Mouse (Mus musculus): Measurements from ENCODE around the gene Metap2.
"Not testable (repeated sequence)": the region's sequence is repeated elsewhere in the genome, so short reads cannot be mapped to it uniquely, and the experiment has no call there.

Gene Metap2

GRCm38 (mm10) chr10:93834394-93834745 lies 62.5 kb downstream of the Metap2 start:
- no peak for DNase-seq (ENCODE audit: low spot score)

- peak; percentile 55 for DNase-seq (ENCODE audit: low spot score)
Observed at GRCm38 (mm10) chr10:93833699-93834393, 63.0 kb downstream of the Metap2 start.

GRCm38 (mm10) chr10:93833370-93833698 lies 63.6 kb downstream of the Metap2 start:
- no peak for DNase-seq (ENCODE audit: low spot score)

DNA sequence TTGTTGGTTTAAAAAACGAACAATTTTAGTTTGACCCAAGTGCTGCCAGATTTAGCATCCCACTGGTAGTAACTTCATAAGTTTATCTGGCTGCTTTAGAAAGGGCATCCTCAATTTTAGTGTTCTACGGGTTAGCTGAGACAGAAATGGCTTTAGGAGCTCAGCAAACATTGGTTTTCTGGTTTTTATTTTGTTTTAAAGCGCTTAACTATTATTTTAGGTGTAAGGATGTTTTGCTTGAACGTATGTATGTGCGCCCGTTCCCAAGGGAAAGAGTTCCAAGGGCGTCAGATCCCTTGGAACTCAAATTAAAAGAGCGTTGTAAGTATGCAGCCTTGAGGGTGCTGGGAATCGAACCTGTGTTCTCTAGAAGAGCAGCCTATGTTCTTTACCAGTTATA lies 64.1 kb downstream of the Metap2 start:
- DNase-seq (ENCODE audit: low spot score) = no peak

DNA sequence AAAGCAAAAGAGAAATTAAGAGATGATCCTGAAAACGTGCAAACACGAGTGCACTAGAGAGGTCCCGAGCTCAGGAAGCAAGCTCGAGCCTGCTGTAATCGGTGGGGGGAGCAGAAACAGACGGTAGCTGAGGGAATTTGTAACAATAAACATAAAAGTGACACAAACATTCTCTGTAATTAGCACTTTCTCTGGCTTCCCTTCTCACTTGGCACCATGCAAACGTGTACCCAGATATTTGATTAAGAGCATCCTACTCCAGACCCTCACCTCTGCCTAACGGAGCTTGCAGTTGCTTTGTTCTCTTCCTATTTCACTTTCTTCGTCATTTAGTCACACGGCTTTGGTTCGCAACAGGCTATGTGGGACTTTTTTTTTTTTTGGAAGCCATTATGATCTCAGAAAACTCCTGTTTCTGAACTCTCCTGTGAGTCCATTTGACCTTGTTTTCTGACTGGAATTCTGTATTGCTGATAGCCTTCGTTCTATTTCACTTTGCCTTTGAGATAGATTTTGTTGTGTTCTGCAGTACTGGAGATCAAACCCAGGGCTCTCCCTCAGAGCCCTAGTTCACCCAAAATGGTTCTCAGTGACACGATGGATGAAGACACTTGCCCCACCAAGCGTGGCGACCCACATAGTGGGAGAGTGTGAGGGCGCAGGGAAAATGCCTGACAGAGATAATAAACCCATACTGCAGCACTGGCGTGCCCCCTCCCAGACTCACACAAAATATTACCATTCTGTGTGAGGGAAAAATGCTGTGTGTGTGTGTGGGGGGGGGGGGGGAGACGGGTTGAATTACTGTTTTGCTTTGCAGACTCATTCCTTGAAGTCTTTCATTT lies 64.9 kb downstream of the Metap2 start:
- no peak for DNase-seq (ENCODE audit: low spot score)

DNA sequence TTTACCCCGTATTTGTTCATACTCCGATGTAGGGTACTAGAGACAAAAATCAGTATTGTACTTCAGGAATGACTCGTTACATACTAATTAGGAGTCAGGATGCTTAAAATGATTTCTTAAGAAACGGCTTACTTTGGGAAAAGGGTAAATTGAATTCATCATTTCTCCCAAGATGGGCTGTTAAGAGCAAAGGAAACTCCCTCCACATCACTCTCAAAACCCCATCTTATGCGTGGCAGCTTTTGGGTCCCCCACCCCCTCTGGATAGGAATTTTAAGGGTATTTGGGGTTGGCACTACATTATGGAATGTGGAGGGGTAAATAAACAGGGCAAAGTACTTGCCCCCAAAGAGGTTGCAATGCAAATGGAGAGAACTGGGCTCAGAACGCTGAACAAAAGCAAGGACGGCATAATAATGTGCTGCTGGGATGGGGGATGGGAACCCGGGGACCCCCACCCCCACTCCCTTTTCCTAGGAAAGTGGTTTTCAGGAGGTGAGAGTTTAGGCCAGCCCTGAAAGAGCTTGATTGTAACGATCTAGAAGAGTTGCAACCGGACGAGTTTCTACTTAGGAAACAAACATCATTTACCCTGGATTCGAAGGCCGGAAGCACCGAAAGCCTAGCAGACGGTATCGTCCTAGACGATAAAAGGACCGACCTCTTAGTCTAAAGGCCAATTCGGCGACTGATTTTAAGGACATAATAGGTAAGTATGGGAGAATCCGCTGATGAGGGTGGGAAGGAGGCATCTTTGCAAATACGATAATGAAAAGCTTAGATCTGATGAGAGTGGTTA lies 65.8 kb downstream of the Metap2 start, which contains the start of gene Usp44:
Usp44 (plus strand) TSS at position 625 of the 799 bp plus-strand sequence.
- DNase-seq (ENCODE audit: low spot score) = no peak

GRCm38 (mm10) chr10:93829898-93830831 lies 66.7 kb downstream of the Metap2 start:
- no peak for DNase-seq (ENCODE audit: low spot score)

- peak; percentile 71 for DNase-seq (ENCODE audit: low spot score)
Observed at GRCm38 (mm10) chr10:93818661-93819060, 78.2 kb downstream of the Metap2 start.

DNA sequence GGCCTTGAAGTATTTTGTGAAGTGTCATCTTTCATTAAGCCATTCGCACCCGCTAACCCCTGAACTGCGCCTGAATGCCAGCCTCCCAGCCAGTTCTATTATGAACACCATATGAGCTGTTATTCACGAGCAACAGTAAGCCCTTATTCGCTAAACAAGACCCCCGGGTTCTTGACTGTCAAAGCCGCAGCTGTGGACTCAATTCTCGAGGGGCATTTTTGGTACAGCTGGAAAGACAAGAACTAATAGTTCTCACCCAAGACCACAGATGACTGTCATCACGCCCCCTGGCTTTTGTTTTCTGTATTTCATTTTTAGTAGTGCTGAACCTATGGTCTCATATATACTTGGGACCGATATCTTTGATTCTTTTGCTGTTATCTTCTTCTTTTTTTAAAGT lies 83.1 kb downstream of the Metap2 start:
- DNase-seq (ENCODE audit: low spot score) = no peak

DNA sequence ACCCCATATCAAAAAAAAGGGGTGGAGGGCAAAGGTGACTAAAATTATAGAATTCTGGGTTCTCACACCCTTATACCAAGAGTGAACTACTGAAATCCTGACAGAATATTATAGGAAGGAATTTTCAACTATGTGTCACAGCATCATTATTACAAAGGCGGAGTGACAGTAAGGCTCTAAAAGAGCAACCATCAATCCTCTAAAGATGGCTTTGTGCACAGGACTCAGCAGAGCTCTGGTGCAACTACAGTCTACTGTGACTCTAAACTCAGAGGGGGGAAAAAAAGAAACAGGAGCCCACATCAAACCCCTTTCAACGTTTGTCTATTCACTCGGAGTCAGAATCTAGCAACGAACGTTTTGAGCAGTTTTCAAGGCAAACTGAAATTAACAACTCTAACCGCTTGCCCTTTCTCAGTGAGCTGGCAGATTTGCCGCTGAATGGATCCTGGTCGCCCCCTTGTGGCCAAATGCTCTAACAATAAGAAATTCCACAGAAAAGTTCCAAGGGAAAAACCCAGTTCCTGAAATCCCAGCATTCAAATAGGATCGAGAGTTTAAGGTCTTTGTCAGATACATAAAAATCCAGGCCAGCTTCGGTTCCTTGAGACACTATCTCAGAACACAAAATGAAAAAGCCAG lies 84.0 kb downstream of the Metap2 start:
- DNase-seq (ENCODE audit: low spot score) = peak; percentile 69

GRCm38 (mm10) chr10:93812098-93812497 lies 84.8 kb downstream of the Metap2 start:
- DNase-seq (ENCODE audit: low spot score) = no peak

- DNase-seq (ENCODE audit: low spot score) = no peak
Observed at GRCm38 (mm10) chr10:93810590-93811185, 86.2 kb downstream of the Metap2 start.

- not testable (repeated sequence) for DNase-seq (ENCODE audit: low spot score)
Observed at GRCm38 (mm10) chr10:93809438-93809837, 87.5 kb downstream of the Metap2 start.

Data from urinary bladder, postnatal 14 days (tissue).